Mouse (Mus musculus) lung, postnatal 0 days (tissue): ENCODE measurements around the gene Spock1.

Experiments used
- CTCF ChIP-seq: IDR thresholded peaks from 2 replicates; pipeline ENCODE4 v1.5.1; 2016; ENCODE audit warnings: antibody characterized with exemption, mild to moderate bottlenecking
- EP300 ChIP-seq: IDR thresholded peaks from 2 replicates; pipeline ENCODE4 v1.6.1; 2016; ENCODE audit warnings: antibody characterized with exemption, mild to moderate bottlenecking, control low read depth

GRCm38 (mm10) chr13:57889708-57890107 lies 18.4 kb downstream of the Spock1 start:
- TF ChIP-seq EP300: no peak
- no peak for TF ChIP-seq CTCF
